Mouse (Mus musculus) midbrain, embryonic 15.5 days (tissue): Measurements from ENCODE around the gene Strada. TPM values are rescaled to one million over a fixed set of nuclear protein-coding genes. Genes with fewer than 3 reads are reported as not detected.
A peak's percentile ranks its signal among the peaks of the same experiment; 100 is the strongest.
"Not testable (repeated sequence)": the region's sequence is repeated elsewhere in the genome, so short reads cannot be mapped to it uniquely, and the experiment has no call there.

Source experiments
- ATAC-seq: fragments of 200-750 bp; cut with Nextera tagmentation; replicated peaks from 2 replicates; pipeline ENCODE4 v1.8.0; 2017; ENCODE audit warnings: moderate TSS enrichment
- H3K27ac ChIP-seq: fragments of 300-500 bp; sonication (generic); 2 replicates; pipeline ENCODE4 v1.5.1; 2015; ENCODE audit warnings: mild to moderate bottlenecking, inconsistent platforms
- H3K27me3 ChIP-seq: fragments of 300-500 bp; sonication (generic); replicated peaks from 2 replicates; pipeline ENCODE4 v1.6.1; 2015; ENCODE audit warnings: inconsistent platforms
- H3K36me3 ChIP-seq: fragments of 300-500 bp; sonication (generic); replicated peaks from 2 replicates; pipeline ENCODE4 v1.6.1; 2015; ENCODE audit warnings: inconsistent platforms
- H3K4me1 ChIP-seq: fragments of 300-500 bp; sonication (generic); 2 replicates; pipeline ENCODE4 v1.6.1; 2015; ENCODE audit warnings: inconsistent platforms
- H3K4me2 ChIP-seq: fragments of 300-500 bp; sonication (generic); 2 replicates; pipeline ENCODE4 v1.6.1; 2015; ENCODE audit warnings: inconsistent platforms, mild to moderate bottlenecking, moderate library complexity
- H3K4me3 ChIP-seq: fragments of 300-500 bp; sonication (generic); 2 replicates; pipeline ENCODE4 v1.5.1; 2015; ENCODE audit warnings: mild to moderate bottlenecking, inconsistent platforms
- H3K9ac ChIP-seq: fragments of 300-500 bp; sonication (generic); 2 replicates; pipeline ENCODE4 v1.6.1; 2015; ENCODE audit warnings: mild to moderate bottlenecking, inconsistent platforms
- H3K9me3 ChIP-seq: fragments of 300-500 bp; sonication (generic); 2 replicates; pipeline ENCODE4 v1.6.1; 2016; ENCODE audit warnings: inconsistent platforms
- WGBS: fragments of 180-500 bp; shearing (Covaris S2); methylation state at CpG from one replicate; pipeline ENCODE4 v1.1.7; 2015; ENCODE audit warnings: mixed read lengths; 5-methylcytosine and 5-hydroxymethylcytosine counted together
- polyA plus RNA-seq: library from polyadenylated mRNA; unstranded; fragments of >200 nt; fragmentation: Nextera tagmentation; extraction: Ambion mirVana; gene quantifications from 2 replicates; pipeline ENCODE4 v1.2.1, GENCODE M21; 2015

The Strada gene
- polyA plus RNA-seq: 28.1 and 29.1 TPM in 2 replicates

- Histone ChIP-seq H3K4me2 (no peak within 1 kb of the TSS), H3K9ac (no peak within 1 kb of the TSS), H3K9me3 (no peaks in the 10 kb centered on the region), H3K27ac (no peak within 1 kb of the TSS), H3K27me3 (no peaks in the 10 kb centered on the region), H3K4me3 (no peak within 1 kb of the TSS), H3K36me3 (peaks cover 70% of the 10 kb centered on the region), H3K4me1 (no peaks in the 10 kb centered on the region)
- ATAC-seq: no peak
- WGBS: 82% methylated on average over 5 of the region's 5 CpGs
Observed at GRCm38 (mm10) chr11:106202123-106202465, at the start of gene Strada. Strada (minus strand) TSS chr11:106202168.

- WGBS: 90% methylated on average over 7 of the region's 7 CpGs
- Histone ChIP-seq H3K4me2 (no peak overlapping the region), H3K27ac (no peak overlapping the region), H3K9ac (no peak overlapping the region), H3K36me3 (peaks cover 80% of the 10 kb centered on the region), H3K4me3 (no peak overlapping the region), H3K4me1 (no peaks in the 10 kb centered on the region), H3K9me3 (no peaks in the 10 kb centered on the region; the same call in 1 of the 2 replicates), H3K27me3 (no peaks in the 10 kb centered on the region)
- no peak for ATAC-seq
Observed at GRCm38 (mm10) chr11:106249326-106249725, 47.4 kb upstream of the Strada start.

GRCm38 (mm10) chr11:106246834-106247233, 44.9 kb upstream of the Strada start:
- H3K9me3 ChIP-seq: no peaks in the 10 kb centered on the region; the same call in 1 of the 2 replicates
- 93% methylated on average over 1 of the region's 1 CpGs for WGBS
- no peaks in the 10 kb centered on the region for H3K27me3 ChIP-seq
- H3K27ac ChIP-seq: no peak overlapping the region
- H3K9ac ChIP-seq: no peak overlapping the region
- H3K4me1 ChIP-seq: no peaks in the 10 kb centered on the region
- H3K4me3 ChIP-seq: no peak overlapping the region
- H3K36me3 ChIP-seq: peaks cover 88% of the 10 kb centered on the region
- H3K4me2 ChIP-seq: no peak overlapping the region
- ATAC-seq: no peak

- peaks cover 54% of the 10 kb centered on the region for H3K36me3 ChIP-seq
- H3K9ac ChIP-seq, H3K4me1 ChIP-seq, H3K27ac ChIP-seq, H3K4me3 ChIP-seq, H3K4me2 ChIP-seq, ATAC-seq, H3K9me3 ChIP-seq, H3K27me3 ChIP-seq: not testable (repeated sequence)
- 85% methylated on average over 8 of the region's 8 CpGs for WGBS
Observed at GRCm38 (mm10) chr11:106233978-106234377, 32.0 kb upstream of the Strada start.

DNA sequence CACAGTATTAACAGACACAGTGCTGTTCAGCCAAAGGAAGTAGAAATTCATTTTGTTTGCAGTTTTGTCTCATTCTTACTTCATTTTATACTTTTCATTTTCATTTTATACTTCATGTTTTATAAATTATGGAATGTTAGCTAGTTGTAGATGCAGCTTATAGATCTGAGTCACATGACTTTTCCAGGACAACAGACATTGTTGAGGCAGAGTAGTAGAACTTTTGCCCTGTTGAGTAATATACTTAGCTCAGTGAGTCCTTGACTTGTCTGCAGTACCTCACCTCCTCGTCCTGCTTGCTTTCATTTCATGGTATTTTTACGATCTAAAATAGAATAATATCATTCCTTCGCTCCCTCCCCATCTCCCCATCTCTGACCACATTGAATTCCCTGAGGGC, 18.6 kb upstream of the Strada start:
- ATAC-seq: no peak
- H3K27ac ChIP-seq: no peak overlapping the region
- WGBS: 93% methylated on average over 3 of the region's 3 CpGs
- peaks cover 14% of the 10 kb centered on the region; the same call in 1 of the 2 replicates for H3K36me3 ChIP-seq
- no peak overlapping the region for H3K4me2 ChIP-seq
- no peak overlapping the region for H3K9ac ChIP-seq
- H3K4me1 ChIP-seq: peaks cover 36% of the 10 kb centered on the region
- no peaks in the 10 kb centered on the region for H3K27me3 ChIP-seq
- no peak overlapping the region for H3K4me3 ChIP-seq
- no peaks in the 10 kb centered on the region for H3K9me3 ChIP-seq

DNA sequence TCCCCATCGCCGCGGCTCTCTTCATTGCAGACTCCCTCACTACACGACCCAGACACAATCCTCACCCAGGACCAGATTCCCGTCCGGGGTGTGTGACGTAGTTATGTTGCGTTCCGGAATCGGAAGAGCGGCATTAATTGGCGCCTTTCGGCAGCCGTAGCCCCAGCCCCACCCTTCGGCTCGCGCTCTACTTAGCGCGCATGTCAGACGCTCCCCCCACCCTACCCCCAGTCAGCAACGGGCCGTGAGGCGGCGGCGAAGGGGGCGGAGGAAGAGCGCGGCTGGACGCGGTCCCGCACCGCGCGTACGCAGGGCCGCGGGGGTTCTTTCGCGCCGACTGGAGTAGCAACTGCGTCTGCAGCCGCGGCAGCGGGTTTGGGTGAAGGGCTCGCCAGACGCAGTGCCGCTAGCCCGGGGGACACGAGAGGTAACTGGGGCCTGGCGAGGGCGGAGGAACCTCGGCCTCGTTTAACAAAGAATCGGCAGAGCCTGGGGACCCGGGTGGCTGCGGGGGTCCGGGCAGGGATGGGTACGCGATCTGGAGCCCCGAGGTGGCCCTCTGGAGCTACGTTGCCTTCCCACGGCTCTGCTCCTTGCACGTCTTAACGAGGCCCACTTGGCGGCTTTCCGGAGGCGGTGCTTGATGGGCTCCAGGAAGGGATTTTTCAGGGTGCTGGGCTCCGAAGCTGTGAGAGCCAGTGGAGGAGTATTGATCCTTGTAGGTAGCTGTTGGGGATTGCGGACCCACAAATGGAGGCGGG, 14.9 kb upstream of the Strada start, which contains the start of gene Ddx42:
Gene Ddx42, plus strand, starts transcription at position 197 of the 761 bp plus-strand sequence.
- Histone ChIP-seq H3K27me3 (no peaks in the 10 kb centered on the region), H3K4me1 (peaks cover 54% of the 10 kb centered on the region), H3K4me3 (peak within 1 kb of the TSS; percentile 92), H3K4me2 (peak within 1 kb of the TSS; percentile 70), H3K36me3 (peaks cover 8% of the 10 kb centered on the region; the same call in 1 of the 2 replicates), H3K9ac (peak within 1 kb of the TSS; percentile 92), H3K9me3 (no peaks in the 10 kb centered on the region), H3K27ac (peak within 1 kb of the TSS; percentile 96)
- peak; percentile 96 for ATAC-seq
- WGBS: under 1% methylated on average over 70 of the region's 70 CpGs

DNA sequence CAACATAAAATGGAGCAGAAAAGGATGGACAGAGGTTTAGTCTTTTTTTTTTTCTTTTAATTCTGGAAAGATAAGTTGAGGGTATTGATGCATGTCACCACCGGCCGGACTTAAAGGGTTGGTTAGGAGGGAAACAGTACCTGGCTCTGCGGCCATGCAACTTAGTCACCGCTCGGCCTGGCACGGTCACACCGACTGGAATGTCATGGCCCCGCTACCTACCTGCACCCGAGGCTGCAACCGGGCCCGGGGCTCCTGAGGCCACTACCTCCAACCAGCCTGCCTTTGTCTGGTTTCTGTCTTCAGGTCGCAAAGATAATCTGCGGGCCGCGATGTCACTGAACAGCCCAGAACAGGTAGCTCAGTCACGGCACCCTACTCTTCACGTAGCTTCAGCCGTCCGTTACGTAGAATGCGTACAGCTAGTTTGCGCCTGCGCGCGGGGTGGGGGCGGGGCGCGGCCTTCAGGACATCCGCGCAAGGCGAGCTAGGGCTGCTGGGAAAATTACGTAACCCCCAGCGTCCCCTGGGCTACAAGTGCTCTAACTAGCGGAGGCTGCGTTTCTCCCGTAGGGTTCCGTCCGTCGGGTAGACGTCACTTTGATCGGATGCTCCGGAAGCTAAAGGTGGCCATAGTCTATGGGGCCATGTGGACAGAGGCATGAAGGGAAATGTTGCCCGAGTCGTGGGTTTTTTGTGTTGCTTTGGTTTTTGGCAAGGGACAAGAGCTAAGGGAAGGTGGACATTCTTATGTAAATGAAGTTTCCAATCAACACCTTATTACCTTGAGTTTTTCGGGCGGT, 14.2 kb upstream of the Strada start, which contains the start of gene Ccdc47:
Gene Ccdc47, minus strand, starts transcription at position 418 of the 803 bp plus-strand sequence.
- H3K4me2 ChIP-seq: peak within 1 kb of the TSS; percentile 70
- peaks cover 14% of the 10 kb centered on the region; the same call in 1 of the 2 replicates for H3K36me3 ChIP-seq
- peak within 1 kb of the TSS; percentile 92 for H3K9ac ChIP-seq
- H3K4me3 ChIP-seq: peak within 1 kb of the TSS; percentile 92
- whole genome bisulfite sequencing: 0% methylated on average over 46 of the region's 46 CpGs
- peaks cover 54% of the 10 kb centered on the region for H3K4me1 ChIP-seq
- peak within 1 kb of the TSS; percentile 96 for H3K27ac ChIP-seq
- H3K9me3 ChIP-seq: no peaks in the 10 kb centered on the region
- ATAC-seq: peak; percentile 98
- no peaks in the 10 kb centered on the region for H3K27me3 ChIP-seq

DNA sequence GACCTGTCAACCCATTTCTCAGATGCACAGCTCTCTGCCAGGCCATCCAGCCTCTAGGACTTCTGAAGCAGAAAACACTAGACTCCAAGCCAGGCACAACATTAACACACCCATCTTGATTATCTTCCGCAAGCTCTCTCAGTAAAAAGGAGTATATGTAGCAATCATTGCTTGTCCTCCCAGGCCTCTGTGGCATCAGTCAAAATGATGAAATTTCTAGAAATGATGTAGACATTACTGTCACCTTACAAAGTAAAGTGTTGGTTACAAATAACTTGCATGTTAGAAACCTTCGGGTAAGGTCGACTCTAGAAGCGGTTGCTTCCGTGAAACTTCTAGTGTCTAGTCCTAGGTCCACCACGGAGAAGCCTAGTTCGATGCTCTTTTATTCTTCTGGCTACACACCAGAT, 13.5 kb upstream of the Strada start:
- peak overlapping the region; percentile 68 for H3K9ac ChIP-seq
- WGBS: 32% methylated on average over 7 of the region's 7 CpGs
- peaks cover 19% of the 10 kb centered on the region for H3K36me3 ChIP-seq
- H3K4me3 ChIP-seq: peak overlapping the region; percentile 92
- no peaks in the 10 kb centered on the region for H3K27me3 ChIP-seq
- H3K4me2 ChIP-seq: peak overlapping the region; percentile 70
- H3K9me3 ChIP-seq: no peaks in the 10 kb centered on the region
- ATAC-seq: no peak
- H3K4me1 ChIP-seq: peaks cover 50% of the 10 kb centered on the region
- peak overlapping the region; percentile 96 for H3K27ac ChIP-seq

DNA sequence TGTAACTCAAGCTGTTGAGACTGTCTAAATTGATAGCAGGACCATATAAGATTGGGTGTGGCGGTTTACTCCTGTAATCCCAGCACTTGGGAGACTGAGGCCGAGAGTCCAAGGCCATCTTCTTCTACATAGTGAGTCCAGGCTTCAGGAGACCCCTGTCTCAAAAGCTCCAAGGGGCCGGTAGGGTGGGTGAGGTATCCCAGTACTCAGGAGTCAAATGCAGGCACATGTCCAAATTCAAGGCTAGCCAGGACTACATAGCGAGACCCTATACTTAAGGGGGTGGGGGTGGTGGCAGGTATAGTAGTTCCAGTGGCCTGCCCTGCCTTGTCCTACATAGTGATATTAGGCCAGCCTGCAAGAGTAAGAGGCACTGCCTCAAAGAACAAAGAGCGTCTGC, 12.9 kb upstream of the Strada start:
- no peak for ATAC-seq

GRCm38 (mm10) chr11:106212771-106213170, 10.8 kb upstream of the Strada start:
- Histone ChIP-seq H3K9ac (no peak overlapping the region), H3K9me3 (no peaks in the 10 kb centered on the region), H3K4me1 (peaks cover 26% of the 10 kb centered on the region), H3K36me3 (peaks cover 39% of the 10 kb centered on the region), H3K27me3 (no peaks in the 10 kb centered on the region), H3K4me3 (no peak overlapping the region), H3K4me2 (no peak overlapping the region), H3K27ac (no peak overlapping the region)
- no peak for ATAC-seq
- 93% methylated on average over 8 of the region's 8 CpGs for WGBS

More for the DNA sequence above, 12.9 kb upstream of the Strada start:
- H3K4me2 ChIP-seq: peak overlapping the region; percentile 70
- H3K36me3 ChIP-seq: peaks cover 24% of the 10 kb centered on the region
- H3K27ac ChIP-seq: no peak overlapping the region
- peak overlapping the region; percentile 68; the same call in 1 of the 2 replicates for H3K9ac ChIP-seq
- peak overlapping the region; percentile 92; the same call in 1 of the 2 replicates for H3K4me3 ChIP-seq
- H3K4me1 ChIP-seq: peaks cover 45% of the 10 kb centered on the region
- H3K27me3 ChIP-seq: no peaks in the 10 kb centered on the region
- no peaks in the 10 kb centered on the region for H3K9me3 ChIP-seq
- WGBS: 91% methylated on average over 5 of the region's 5 CpGs

DNA sequence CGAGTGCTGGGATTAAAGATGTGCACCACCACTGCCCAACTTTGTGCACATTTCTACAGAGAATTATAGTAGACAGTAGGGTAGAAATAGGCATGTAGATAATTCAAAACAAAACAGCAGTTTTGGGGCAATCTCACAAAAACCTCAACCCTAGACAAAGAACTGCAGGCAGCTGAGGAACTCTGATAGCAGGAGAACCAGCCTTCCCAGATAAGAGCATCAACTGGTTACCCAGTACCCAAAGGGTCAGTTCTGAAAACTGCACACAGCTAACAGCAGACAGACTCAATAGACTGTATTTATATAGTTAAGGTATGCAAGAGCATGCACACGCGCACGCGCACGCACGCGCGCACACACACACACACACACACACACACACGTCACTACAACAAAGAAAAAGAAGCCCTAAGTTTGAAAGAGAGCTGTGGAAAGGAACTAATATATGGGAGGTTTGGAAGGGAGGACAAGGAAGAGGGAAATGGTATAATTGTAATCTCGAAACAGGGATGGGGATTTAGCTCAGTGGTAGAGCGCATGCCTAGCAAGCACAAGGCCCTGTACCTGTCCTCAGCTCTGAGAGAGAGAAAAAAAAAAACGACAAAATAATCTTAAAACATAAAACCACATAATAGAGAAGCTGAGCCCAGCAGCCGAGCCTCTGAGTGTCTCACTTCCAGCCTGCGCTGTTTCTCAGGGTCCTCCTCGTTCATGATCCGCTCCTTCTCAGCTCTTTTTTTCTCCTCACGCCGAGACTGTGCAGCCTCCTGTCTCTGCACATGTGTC, 438 bp downstream of the Strada start:
- H3K9ac ChIP-seq: no peak overlapping the region
- no peak overlapping the region for H3K4me2 ChIP-seq
- no peaks in the 10 kb centered on the region for H3K27me3 ChIP-seq
- H3K9me3 ChIP-seq: no peaks in the 10 kb centered on the region
- no peak overlapping the region for H3K27ac ChIP-seq
- ATAC-seq: no peak
- H3K4me1 ChIP-seq: no peaks in the 10 kb centered on the region
- WGBS: 94% methylated on average over 19 of the region's 19 CpGs
- no peak overlapping the region for H3K4me3 ChIP-seq
- H3K36me3 ChIP-seq: peaks cover 66% of the 10 kb centered on the region

DNA sequence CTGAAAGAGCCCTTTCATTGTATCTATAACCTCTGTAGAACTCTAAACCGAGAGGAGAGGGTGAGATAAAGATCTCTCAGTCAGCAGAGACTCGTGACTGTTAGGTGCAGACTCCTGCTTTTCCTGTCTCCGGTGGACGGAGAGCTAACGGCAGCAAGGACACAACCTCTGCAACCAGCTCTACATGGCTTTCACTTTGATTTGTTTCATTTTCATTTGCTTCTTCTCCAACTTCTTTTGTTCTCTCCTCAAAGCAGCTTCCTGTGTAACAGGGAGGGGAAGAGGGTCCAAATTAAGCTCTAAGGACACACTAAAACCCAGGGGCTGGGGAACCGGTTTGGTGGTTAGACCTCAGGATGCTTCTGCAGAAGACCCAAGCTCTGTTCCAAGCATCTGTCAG, 1.2 kb downstream of the Strada start:
- H3K9ac ChIP-seq: no peak overlapping the region
- no peak overlapping the region for H3K4me2 ChIP-seq
- no peaks in the 10 kb centered on the region for H3K4me1 ChIP-seq
- WGBS: 91% methylated on average over 6 of the region's 6 CpGs
- H3K27me3 ChIP-seq: no peaks in the 10 kb centered on the region
- no peak overlapping the region for H3K4me3 ChIP-seq
- ATAC-seq: no peak
- H3K9me3 ChIP-seq: no peaks in the 10 kb centered on the region
- no peak overlapping the region for H3K27ac ChIP-seq
- H3K36me3 ChIP-seq: peaks cover 60% of the 10 kb centered on the region
